Mouse (Mus musculus) gastrocnemius, adult 2 months (tissue): ENCODE measurements around the gene Gng7. TPM values are rescaled to one million over a fixed set of nuclear protein-coding genes. Genes with fewer than 3 reads are reported as not detected.

ENCODE experiments used
- DNase-seq: peaks from one replicate; pipeline ENCODE4 v3.0.0; 2022
- H3K27ac ChIP-seq: fragments of 200-600 bp; 2 replicates; pipeline ENCODE4 v1.8.1; 2022; ENCODE audit warnings: mild to moderate bottlenecking
- H3K4me3 ChIP-seq: fragments of 200-600 bp; 2 replicates; pipeline ENCODE4 v1.8.1; 2022; ENCODE audit warnings: mild to moderate bottlenecking, moderate library complexity
- CTCF ChIP-seq: fragments of 200-600 bp; IDR thresholded peaks from 2 replicates; pipeline ENCODE4 v1.8.1; 2022; ENCODE audit warnings: antibody characterized with exemption, mild to moderate bottlenecking, moderate library complexity
- intact Hi-C: fragments of 180-260 bp; cut with DNase I; formaldehyde crosslinking; loops from one replicate; pipeline ENCODE4 v1.15.1; 2025
- total RNA-seq, 2 experiments: library from RNA; stranded (reverse); gene quantifications; 2 replicates each; pipeline ENCODE4 v1.2.3; 2021

The Gng7 gene
- total RNA-seq, 2 experiments from 2014 or later, result 0.66 to 1.0 TPM

DNA sequence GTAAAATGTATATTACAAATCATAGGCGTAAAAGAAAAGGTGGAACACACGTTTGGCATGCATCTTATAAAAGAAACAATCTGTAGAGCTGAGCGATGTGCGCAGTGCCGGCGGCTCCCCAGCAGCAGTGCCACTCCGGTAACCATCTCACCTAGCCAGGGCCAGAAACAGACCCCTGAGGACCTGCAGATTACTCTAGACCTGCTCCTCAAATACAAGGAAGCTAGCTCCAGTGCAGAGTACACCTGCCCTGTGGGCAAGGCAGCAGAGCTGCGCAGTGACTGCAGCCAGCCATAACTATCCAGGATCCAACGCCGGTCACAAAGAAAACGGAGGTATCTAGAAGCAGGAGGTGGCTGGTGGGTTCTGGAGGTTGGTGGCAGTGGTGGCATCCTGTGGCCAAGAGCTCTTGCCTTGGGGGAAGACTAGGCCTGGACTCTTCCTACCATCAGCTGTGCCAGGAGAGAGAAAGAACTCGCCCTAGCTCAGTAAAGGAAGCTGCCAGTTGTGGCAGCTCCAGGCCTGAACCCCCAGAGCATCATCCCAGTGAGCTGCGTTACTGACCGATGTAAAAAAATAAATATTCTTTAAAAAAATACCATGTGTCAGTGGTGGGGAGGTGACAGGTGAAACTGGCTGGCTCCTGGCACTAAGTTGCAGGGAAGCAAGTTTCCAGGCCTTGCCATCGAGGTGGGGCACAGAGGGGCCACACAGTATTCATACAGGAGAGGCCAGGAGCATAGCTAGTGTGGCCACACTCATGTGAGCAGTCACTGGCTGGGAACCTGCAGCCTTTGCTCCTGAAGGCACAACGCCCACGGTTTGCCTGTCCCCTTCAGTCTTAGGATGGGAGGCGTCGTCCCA lies 113.1 kb downstream of the Gng7 start:
- no peak for TF ChIP-seq CTCF
- peak overlapping the region; percentile 69 for H3K4me3 ChIP-seq
- no peak for DNase-seq
- H3K27ac ChIP-seq, result peak overlapping the region; percentile 85
- intact Hi-C loops, result loop anchor here (5.0 kb wide), 1 partner anchor 276 kb away; the partner anchor contains the start of gene Eef2

DNA sequence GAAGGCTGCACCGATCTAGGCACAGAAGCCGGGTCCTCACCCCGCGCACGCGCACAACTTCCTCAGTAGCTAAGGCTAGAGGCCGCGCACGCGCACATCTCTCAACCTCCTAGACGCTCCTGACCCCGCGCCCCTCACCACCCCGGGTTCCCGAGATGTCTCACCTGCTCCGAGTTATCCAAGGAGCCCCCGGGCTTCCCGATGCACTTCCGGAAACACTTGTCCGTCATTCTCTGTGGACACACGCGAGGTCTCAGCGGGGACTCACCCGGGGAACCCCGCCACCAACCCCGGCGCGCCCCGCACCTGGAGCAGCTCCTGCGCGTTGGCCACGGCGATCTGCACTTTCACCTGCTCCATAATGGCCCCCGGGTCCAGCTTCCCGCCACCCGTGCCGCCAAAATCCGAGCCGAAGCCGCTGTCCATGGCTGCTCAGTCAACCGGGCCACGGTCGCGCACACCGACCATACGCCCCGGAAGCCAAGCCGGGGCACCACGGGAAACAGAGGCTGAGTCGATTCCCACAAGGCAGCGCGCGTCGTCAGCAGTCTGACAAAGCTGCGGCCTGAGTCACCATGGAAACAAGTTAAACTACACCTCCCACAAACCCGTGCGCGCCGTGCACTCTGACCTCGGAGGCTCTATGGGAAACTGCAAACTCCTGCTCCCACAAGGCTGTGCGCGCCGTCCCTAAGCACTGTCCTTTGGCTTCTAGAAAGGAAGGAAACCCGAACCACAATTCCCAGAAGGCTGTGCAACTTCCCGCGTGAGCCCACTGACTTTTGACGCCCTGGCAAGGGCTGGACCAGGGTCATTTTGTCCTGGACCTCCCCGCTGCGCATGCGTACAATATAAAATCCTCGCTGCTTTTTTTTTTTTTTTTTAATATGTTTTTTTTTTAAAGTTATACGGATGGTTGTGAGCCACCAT lies 114.2 kb downstream of the Gng7 start, which contains the start of gene Timm13:
Gene Timm13 (minus strand): TSS at position 652 of the 930 bp plus-strand sequence.
- Histone ChIP-seq H3K4me3 (peak within 1 kb of the TSS; percentile 87), H3K27ac (peak within 1 kb of the TSS; percentile 96)
- intact Hi-C loops, result loop anchor here (5.0 kb wide), 1 partner anchor 277 kb away; the partner anchor contains the start of gene Eef2
- TF ChIP-seq CTCF, result no peak
- peak; percentile 98 for DNase-seq

DNA sequence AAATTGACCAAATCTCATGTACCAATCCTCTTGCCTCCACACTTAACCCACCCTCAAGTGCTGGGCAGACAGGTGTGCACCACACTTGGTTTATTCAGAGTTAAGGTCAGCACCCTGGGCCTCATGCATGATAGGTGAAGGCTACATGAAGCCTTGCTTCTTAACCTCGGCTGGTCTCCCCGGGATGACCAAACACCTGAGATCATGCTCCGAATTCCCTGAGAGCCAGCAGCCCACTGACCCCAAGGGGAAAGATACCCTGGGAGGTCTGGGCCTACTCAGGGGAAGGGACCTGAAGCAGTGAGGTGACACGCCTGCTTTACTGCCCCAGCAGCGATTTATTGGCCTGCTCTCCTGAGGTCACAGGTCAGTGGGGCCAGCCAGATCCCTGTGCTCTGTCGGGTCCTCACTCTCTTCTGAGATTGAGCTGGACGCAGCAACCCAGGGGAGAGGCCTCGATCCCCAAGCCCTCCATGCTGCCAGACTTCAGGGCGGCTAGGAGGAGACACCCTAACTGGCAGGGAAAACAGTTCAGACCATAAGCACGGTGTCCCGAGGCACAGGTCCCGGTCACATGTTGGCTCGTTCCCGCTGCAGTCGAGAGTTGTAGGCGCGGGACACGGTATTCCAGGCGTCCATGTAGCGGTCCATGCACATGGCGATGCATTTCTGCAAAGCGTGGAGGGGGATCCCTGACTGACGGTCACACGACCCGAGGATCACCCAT lies 115.0 kb downstream of the Gng7 start:
- intact Hi-C loops, result loop anchor here (5.0 kb wide), 1 partner anchor 278 kb away; the partner anchor contains the start of gene Eef2
- no peak for TF ChIP-seq CTCF
- no peak for DNase-seq
- Histone ChIP-seq H3K27ac (peak overlapping the region; percentile 96), H3K4me3 (peak overlapping the region; percentile 87)

DNA sequence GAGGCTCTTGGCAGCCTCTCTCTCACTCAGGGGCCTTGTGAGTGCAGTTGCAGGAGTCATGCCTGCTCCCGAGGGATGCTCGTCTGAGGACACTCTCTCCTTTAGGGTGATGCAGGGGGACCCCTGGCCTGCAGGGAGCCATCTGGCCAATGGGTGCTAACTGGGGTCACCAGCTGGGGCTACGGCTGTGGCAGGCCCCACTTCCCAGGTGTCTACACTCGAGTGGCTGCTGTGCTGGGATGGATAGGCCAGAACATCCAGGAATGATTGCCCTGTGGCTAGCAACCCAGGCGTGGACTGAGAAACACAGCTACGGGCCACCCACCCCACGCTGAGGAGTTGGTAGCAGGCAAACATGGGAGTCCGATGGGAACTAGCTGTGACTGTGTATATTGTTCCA lies 115.7 kb downstream of the Gng7 start:
- no peak overlapping the region for H3K27ac ChIP-seq
- intact Hi-C loops, result no loop called here
- TF ChIP-seq CTCF, result no peak
- no peak for DNase-seq
- peak overlapping the region; percentile 87; the same call in 1 of the 2 replicates for H3K4me3 ChIP-seq

Other genes with a start within 250 kb of the Gng7 start
- 10 to 100 TPM; 28.9 to 29.1 TPM for gene Sf3a2, start 216.7 kb downstream of the Gng7 start, total RNA-seq
- 10 to 100 TPM; 22.3 to 29.8 TPM for gene Plekhj1, start 216.3 kb downstream of the Gng7 start, total RNA-seq
- under 1 TPM; 0.38 to 0.98 TPM for gene Amh, start 209.7 kb downstream of the Gng7 start, total RNA-seq
- gene Jsrp1, start 201.4 kb downstream of the Gng7 start, total RNA-seq, result 100 to 1,000 TPM; 397 to 414 TPM
- gene Oaz1, start 188.3 kb downstream of the Gng7 start, total RNA-seq, result 100 to 1,000 TPM; 579 to 691 TPM
- gene Lingo3, start 170.9 kb downstream of the Gng7 start, total RNA-seq, result 10 to 100 TPM; 10.9 to 11.3 TPM
- 10 to 100 TPM; 13.5 to 20.0 TPM for gene Lsm7, start 159.7 kb downstream of the Gng7 start, total RNA-seq
- gene Sppl2b, start 159.7 kb downstream of the Gng7 start, total RNA-seq, result 10 to 100 TPM; 11.3 to 18.5 TPM
- under 1 TPM in 1 of 2 experiments, not detected in 1; 0.08 TPM for gene Tmprss9, start 143.1 kb downstream of the Gng7 start, total RNA-seq
- 100 to 1,000 TPM; 110 to 139 TPM for gene Timm13, start 114.0 kb downstream of the Gng7 start, total RNA-seq
- 1 to 10 TPM; 1.9 to 3.0 TPM for gene Lmnb2, start 96.7 kb downstream of the Gng7 start, total RNA-seq
- gene Gadd45b, start 84.9 kb downstream of the Gng7 start, total RNA-seq, result 10 to 100 TPM; 23.6 to 28.4 TPM
- under 1 TPM in 1 of 2 experiments, not detected in 1; 0.08 TPM for gene Diras1, start 10.7 kb upstream of the Gng7 start, total RNA-seq
- 10 to 100 TPM; 11.6 to 16.0 TPM for gene Slc39a3, start 22.5 kb upstream of the Gng7 start, total RNA-seq
- gene Sgta, start 45.2 kb upstream of the Gng7 start, total RNA-seq, result 100 to 1,000 TPM; 100 TPM
- gene Thop1, start 55.1 kb upstream of the Gng7 start, total RNA-seq, result 10 to 100 TPM; 25.1 to 25.9 TPM
- not detected for gene Creb3l3, start 83.9 kb upstream of the Gng7 start, total RNA-seq
- gene Map2k2, start 91.0 kb upstream of the Gng7 start, total RNA-seq, result 100 to 1,000 TPM; 148 to 187 TPM
- 10 to 100 TPM; 23.3 to 25.9 TPM for gene Zbtb7a, start 120.3 kb upstream of the Gng7 start, total RNA-seq
- gene Pias4, start 153.0 kb upstream of the Gng7 start, total RNA-seq, result 10 to 100 TPM; 15.7 to 16.2 TPM
- 1,000 to 10,000 TPM; 1,128 to 1,335 TPM for gene Eef2, start 161.7 kb upstream of the Gng7 start, total RNA-seq
- 10 to 100 TPM; 22.1 to 24.9 TPM for gene Dapk3, start 168.1 kb upstream of the Gng7 start, total RNA-seq
- not detected for gene 4930442H23Rik, start 168.9 kb upstream of the Gng7 start, total RNA-seq
- 10 to 100 TPM; 59.7 to 72.8 TPM for gene Nmrk2, start 187.1 kb upstream of the Gng7 start, total RNA-seq
- not detected for gene Atcay, start 215.9 kb upstream of the Gng7 start, total RNA-seq
- 1 to 10 TPM; 1.8 to 2.7 TPM for gene Zfr2, start 218.2 kb upstream of the Gng7 start, total RNA-seq
- under 1 TPM; 0.15 to 0.31 TPM for gene Matk, start 238.0 kb upstream of the Gng7 start, total RNA-seq